Mouse (Mus musculus): ENCODE results near the gene Theg. TPM values are rescaled to one million over a fixed set of nuclear protein-coding genes. Genes with fewer than 3 reads are reported as not detected.
A peak's percentile ranks its signal among the peaks of the same experiment; 100 is the strongest.

Theg gene
- total RNA-seq, 2 experiments from 2014 or later, result 1.1 to 1.3 TPM

DNA sequence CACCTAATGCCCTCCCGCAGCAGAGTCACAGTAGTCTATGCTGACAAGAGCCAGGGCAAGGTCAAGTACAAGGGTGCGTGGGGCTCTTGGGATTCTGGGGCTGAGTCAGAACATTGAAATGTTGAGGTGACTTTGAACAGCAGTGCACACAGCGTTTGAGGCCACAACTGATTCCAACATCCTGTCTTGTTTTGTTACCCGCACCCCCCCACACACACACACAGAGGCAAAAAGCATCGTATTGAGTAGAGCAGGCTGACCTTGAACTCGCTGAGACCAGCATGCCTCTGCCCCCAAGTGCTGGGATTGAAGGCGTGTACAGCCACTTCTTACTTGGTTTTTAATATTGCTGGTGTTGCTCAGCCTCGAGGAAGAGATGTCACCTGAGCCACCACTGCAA, 12.8 kb downstream of the Theg start:
- intact Hi-C loops (cut with DNase I), result no loop called here
- DNase-seq (ENCODE audit: low spot score in 2 of 2), result no peak

- intact Hi-C loops (cut with DNase I), result no loop called here
- no peak for DNase-seq (ENCODE audit: low spot score in 2 of 2)
Observed at GRCm38 (mm10) chr10:79573611-79574010, 13.5 kb downstream of the Theg start.

DNA sequence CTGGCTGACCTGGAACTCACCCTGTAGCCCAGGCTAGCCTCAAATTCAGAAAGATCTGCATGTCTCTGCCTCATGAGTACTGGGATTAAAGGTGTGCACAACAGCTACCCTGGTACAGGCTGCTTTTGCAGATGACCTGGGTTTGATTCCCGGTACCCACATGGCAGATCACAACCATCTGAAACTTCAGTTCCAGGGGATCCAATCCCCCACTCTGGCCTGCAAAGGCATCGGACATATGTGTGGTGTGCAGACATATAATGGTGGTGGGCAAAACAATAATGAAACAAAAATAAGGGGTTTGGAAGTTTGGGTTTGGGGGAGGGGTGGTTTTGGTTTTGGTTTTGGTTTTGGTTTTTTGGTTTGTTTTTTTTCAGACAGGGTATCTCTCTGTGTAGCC, 15.8 kb downstream of the Theg start:
- intact Hi-C loops (cut with DNase I), result no loop called here
- DNase-seq (ENCODE audit: low spot score in 2 of 2), result no peak

- intact Hi-C loops (cut with DNase I), result no loop called here
- no peak for DNase-seq (ENCODE audit: low spot score in 2 of 2)
Observed at GRCm38 (mm10) chr10:79569921-79570320, 17.2 kb downstream of the Theg start.

DNA sequence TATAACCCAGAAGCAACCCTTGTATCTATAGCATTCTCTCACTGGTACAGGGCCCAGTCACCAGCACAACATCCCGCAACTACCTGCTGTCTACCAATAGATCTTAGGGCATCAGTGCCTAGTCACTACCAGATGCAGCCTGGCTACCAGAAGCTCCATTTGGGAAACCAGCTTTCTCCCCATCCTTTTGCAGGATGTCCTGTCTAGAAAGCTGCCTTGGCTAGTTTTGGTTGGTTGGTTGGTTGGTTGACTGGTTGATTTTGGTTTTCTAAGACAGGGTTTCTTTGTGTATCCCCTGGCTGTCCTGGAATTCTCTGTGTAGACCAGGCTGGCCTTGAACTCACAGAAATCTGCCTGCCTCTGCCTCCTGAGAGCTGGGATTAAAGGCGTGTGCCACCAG, 27.4 kb downstream of the Theg start:
- intact Hi-C loops (cut with DNase I), result no loop called here

GRCm38 (mm10) chr10:79557496-79557895, 29.6 kb downstream of the Theg start:
- no peak for DNase-seq (ENCODE audit: low spot score in 2 of 2)
- intact Hi-C loops (cut with DNase I), result no loop called here

More for the DNA sequence above, 27.4 kb downstream of the Theg start:
- no peak for DNase-seq (ENCODE audit: low spot score in 2 of 2)

DNA sequence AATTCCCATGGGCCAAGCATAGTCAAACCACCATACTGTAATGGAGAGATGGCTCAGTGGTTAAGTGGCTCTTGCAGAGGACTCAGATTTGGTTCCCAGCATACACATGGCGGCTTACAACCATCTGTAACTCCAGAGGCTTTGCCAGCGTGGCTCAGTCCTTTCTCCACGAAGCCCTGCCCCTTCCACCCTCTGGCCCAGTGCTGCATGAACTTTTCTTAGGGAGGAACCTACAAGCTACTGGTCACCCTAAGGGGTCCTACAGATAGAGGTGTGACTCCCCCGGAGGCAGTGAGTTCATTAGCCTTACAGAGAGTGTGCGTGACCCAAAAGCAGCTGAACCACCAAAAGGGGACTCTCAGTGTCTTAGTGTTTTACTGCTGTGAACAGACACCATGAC, 30.2 kb downstream of the Theg start:
- intact Hi-C loops (cut with DNase I), result no loop called here
- peak in 1 of 2 experiments; percentile 1 for DNase-seq (ENCODE audit: low spot score in 2 of 2)

DNA sequence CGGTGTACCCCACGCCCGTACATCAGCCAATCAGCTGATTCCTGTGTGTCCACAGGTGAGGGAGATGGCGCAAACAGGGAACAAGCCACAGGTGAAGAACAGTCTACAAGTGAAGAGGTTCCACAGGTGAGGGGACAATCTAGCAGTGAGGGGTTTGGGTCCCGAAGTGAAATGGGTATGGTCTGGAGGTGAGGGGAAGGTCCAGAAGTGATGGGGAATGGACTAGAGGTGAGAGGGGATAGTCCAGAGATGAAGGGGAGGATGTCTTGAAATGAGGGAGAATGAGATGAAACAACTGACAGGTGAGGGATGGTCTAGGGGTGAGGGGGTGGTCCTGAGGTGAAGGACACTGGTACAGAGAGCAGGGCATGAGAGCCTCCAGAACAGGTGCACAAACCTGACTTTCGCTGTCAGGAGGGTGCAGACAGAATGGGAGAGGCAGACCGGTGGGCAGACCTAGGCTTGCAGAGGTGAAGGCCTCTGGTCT, 31.9 kb downstream of the Theg start:
- intact Hi-C loops (cut with DNase I), result no loop called here
- no peak for DNase-seq (ENCODE audit: low spot score in 2 of 2)

GRCm38 (mm10) chr10:79554330-79555237, 32.5 kb downstream of the Theg start, which contains the start of gene Mier2:
Mier2 (minus strand) TSS chr10:79555199.
- intact Hi-C loops (cut with DNase I), result no loop called here

DNA sequence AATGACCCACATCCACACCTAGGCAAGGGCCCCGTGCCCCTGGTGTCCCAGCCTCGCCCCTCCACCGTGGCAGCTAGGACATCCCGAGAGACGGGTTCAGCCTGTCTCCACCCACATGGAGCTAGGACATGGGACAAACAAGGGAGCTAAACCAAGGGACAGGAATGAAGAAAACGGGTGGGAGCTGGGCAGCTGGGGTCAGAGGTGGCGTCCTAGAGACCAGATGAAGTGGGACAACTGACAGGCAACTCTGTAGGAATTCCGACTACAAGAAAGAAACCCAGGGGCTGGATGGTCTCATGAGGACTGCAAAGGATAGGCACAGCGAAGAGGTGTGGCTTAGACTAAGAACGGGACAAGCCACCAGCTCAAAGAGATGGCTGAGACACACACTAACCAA, 33.4 kb downstream of the Theg start:
- intact Hi-C loops (cut with DNase I), result no loop called here

More at GRCm38 (mm10) chr10:79554330-79555237, 32.5 kb downstream of the Theg start, which contains the start of gene Mier2:
- DNase-seq (ENCODE audit: low spot score in 2 of 2), result peak; percentile 82 to 87

DNA sequence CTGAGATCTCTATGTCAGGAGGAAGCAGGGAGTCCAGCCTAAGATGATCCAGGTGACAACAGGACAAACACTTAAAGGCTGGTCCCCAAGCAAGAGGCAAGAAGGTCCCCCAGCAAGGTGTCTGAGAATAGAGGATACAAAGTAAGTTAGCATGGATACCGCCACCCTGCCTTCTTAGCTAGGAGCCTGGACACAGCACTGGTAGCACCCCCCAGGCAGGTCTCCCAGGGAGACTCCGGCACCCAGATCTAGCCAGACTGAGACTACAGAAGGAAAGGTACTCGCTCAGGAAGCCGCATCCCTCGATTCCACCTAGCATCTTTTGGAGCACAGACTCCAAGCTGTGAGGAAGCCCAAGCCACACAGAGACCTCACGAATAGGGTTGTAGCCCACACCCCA, 34.0 kb downstream of the Theg start:
- intact Hi-C loops (cut with DNase I), result no loop called here

More for the DNA sequence above, 33.4 kb downstream of the Theg start:
- peak in 1 of 2 experiments; percentile 2 for DNase-seq (ENCODE audit: low spot score in 2 of 2)

DNA sequence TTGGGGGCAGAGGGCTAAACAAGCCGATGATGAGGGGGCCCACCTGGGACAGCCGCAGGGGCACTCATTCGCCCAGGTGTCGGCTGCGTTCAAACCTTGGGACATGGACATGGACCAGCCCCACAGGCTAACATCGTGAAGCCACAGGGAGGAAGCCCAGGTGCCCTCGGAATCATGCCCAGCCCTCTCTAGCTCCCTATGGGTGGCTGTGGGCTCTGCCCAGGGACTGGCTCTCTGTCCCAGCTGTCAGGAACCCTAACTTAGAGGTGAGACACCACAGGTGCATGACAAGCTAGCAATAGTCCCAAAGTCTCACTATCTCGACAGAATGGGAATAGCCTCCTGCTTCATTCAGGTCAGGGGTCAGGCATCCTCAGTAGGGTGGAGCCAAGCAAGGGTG, 34.6 kb downstream of the Theg start:
- intact Hi-C loops (cut with DNase I), result no loop called here
- no peak for DNase-seq (ENCODE audit: low spot score in 2 of 2)

More for the DNA sequence above, 34.0 kb downstream of the Theg start:
- no peak for DNase-seq (ENCODE audit: low spot score in 2 of 2)

DNA sequence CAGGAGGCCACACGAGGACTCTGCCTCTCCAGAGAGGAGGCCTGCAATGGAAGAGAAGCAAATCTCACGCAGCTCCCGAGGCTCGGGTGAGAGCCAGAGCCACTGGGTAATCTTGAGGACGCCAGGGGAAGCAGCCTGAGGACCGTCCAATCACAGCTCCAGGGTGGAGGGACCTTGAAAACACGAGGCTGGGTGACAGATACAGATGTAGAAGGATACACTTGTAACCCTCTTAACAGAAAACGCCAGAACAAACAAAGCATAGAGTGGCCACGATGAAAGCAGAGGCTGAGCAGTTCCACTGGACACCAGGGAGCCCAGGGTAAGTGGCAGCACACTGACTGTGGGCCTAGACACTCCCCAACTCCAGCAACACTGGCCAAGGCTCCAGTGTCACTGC, 36.8 kb downstream of the Theg start:
- intact Hi-C loops (cut with DNase I), result no loop called here
- no peak for DNase-seq (ENCODE audit: low spot score in 2 of 2)

- intact Hi-C loops (cut with DNase I), result no loop called here
- DNase-seq (ENCODE audit: low spot score in 2 of 2), result peak in 1 of 2 experiments; percentile 3
Observed at GRCm38 (mm10) chr10:79548971-79549723, 38.0 kb downstream of the Theg start.

DNA sequence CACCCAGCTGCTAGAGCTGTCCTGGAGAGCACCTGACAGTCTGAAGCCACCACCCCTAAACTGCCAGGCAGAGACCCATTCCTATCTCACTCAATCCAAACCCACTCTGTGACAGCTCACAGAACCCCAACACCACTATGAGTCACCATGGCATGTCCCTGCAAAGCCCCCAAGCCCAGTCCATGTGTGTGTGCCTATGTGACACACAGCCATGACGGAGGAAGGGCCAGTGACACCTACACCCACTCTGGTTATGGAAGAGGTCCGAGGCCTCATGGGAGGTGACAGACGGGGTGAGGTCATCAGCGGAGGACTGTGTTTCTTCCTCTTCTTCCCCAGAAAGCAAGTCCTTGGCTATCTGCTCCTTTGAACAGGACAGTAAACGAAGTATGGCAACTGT, 38.6 kb downstream of the Theg start:
- DNase-seq (ENCODE audit: low spot score in 2 of 2), result no peak
- intact Hi-C loops (cut with DNase I), result no loop called here

DNA sequence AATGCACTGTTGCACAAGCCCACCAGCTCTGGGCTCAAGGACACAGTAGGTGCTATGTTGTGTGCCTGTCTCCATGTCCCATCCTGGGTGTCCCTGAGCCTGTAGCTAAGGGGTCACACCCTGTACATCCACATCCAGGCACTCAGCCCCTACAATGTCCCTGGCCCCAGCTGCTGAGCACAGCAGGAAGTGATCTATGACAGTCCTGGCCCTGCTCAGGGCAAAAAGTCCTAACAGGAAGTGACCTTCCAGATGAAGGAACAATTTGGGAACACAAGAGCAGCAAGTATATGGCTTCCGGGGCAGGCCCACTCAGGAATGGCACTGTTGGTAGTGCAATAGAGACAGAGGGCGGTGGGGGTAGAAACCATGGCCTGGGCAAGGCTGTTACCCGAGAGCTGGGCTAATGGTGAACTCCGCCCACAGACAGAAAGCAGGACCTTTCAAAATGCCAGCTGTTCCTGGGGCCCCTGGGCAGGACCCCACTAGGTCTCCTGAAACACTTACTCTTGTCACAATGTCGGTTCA, 39.9 kb downstream of the Theg start:
- no peak for DNase-seq (ENCODE audit: low spot score in 2 of 2)
- intact Hi-C loops (cut with DNase I), result no loop called here

GRCm38 (mm10) chr10:79546483-79546882, 40.6 kb downstream of the Theg start:
- DNase-seq (ENCODE audit: low spot score in 2 of 2), result no peak

GRCm38 (mm10) chr10:79545891-79546290, 41.2 kb downstream of the Theg start:
- intact Hi-C loops (cut with DNase I), result no loop called here
- DNase-seq (ENCODE audit: low spot score in 2 of 2), result no peak

More at GRCm38 (mm10) chr10:79546483-79546882, 40.6 kb downstream of the Theg start:
- intact Hi-C loops (cut with DNase I), result no loop called here

DNA sequence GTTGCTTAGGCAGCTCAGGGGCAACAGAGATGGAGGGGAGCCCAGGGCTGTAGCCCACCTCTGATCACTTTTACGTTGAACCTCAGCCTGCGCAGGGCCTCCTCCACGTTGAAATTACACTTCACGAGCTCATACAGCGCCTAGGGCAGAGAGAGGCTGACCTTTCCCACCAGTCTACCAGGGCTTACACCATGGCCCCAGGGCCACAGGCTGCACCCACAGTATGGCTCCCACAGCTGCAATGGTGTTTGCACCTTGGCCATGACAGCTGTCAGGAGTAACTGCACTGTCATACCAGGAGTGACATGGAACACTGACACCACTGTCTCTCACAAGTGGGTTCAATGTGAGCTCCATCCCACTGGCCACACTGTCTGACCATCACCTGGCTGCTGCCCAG, 42.5 kb downstream of the Theg start:
- intact Hi-C loops (cut with DNase I), result no loop called here
- peak in 1 of 2 experiments; percentile 3 for DNase-seq (ENCODE audit: low spot score in 2 of 2)
